Mouse (Mus musculus) gastrocnemius, postnatal 4 days (tissue): ENCODE results near the gene Zfp992. TPM values are rescaled to one million over a fixed set of nuclear protein-coding genes. Genes with fewer than 3 reads are reported as not detected.
"Not testable (repeated sequence)": the region's sequence is repeated elsewhere in the genome, so short reads cannot be mapped to it uniquely, and the experiment has no call there.

Experiments
- DNase-seq, 2 experiments: peaks; one replicate each; pipeline ENCODE4 v3.0.0; 2021 to 2022; ENCODE audit warnings: low spot score in 2 of 2, mixed read lengths in 2 of 2
- long read RNA-seq, 2 experiments: library from polyadenylated mRNA; stranded (forward); transcript quantifications; one replicate each; pipeline ENCODE4 v2.0.0; 2021
- total RNA-seq, 2 experiments: library from RNA; stranded (reverse); gene quantifications; 2 replicates each; pipeline ENCODE4 v1.2.3; 2021

Gene Zfp992
- total RNA-seq, result 1 to 10 TPM; 2.8 to 3.1 TPM
- long read RNA-seq, experiment 1, partial matches to known transcripts, result 0 of 4 reads
- long read RNA-seq, experiment 1, other reads (novel, unspliced or antisense), result 4 of 4 reads
- long read RNA-seq, experiment 2, partial matches to known transcripts, result 0 of 4 reads
- long read RNA-seq, experiment 2, other reads (novel, unspliced or antisense), result 4 of 4 reads

GRCm38 (mm10) chr4:146448950-146449349 is at the start of gene Zfp992:
Gene Zfp992, plus strand, starts transcription at chr4:146449023.
- DNase-seq, result not testable (repeated sequence)

- not testable (repeated sequence) for DNase-seq
Measured at GRCm38 (mm10) chr4:146429467-146429866, 19.4 kb upstream of the Zfp992 start.

- not testable (repeated sequence) for DNase-seq
Measured at GRCm38 (mm10) chr4:146430876-146431275, 17.9 kb upstream of the Zfp992 start.

- DNase-seq, result not testable (repeated sequence)
Measured at GRCm38 (mm10) chr4:146435539-146435938, 13.3 kb upstream of the Zfp992 start.

GRCm38 (mm10) chr4:146437256-146437655 is 11.6 kb upstream of the Zfp992 start:
- DNase-seq, result not testable (repeated sequence)

GRCm38 (mm10) chr4:146444345-146444744 is 4.5 kb upstream of the Zfp992 start:
- not testable (repeated sequence) for DNase-seq

GRCm38 (mm10) chr4:146445121-146445520 is 3.7 kb upstream of the Zfp992 start:
- not testable (repeated sequence) for DNase-seq

GRCm38 (mm10) chr4:146446135-146446534 is 2.7 kb upstream of the Zfp992 start:
- DNase-seq, result not testable (repeated sequence)

- not testable (repeated sequence) for DNase-seq
Measured at GRCm38 (mm10) chr4:146447016-146447415, 1.8 kb upstream of the Zfp992 start.

GRCm38 (mm10) chr4:146449711-146450110 is 888 bp downstream of the Zfp992 start:
- DNase-seq, result not testable (repeated sequence)

GRCm38 (mm10) chr4:146452576-146452975 is 3.8 kb downstream of the Zfp992 start:
- not testable (repeated sequence) for DNase-seq

GRCm38 (mm10) chr4:146454170-146454569 is 5.3 kb downstream of the Zfp992 start:
- not testable (repeated sequence) for DNase-seq

GRCm38 (mm10) chr4:146454896-146455295 is 6.1 kb downstream of the Zfp992 start:
- no peak for DNase-seq

- DNase-seq, result peak in 1 of 2 experiments; percentile 48
Measured at GRCm38 (mm10) chr4:146455321-146455721, 6.5 kb downstream of the Zfp992 start.

GRCm38 (mm10) chr4:146456061-146456726 is 7.4 kb downstream of the Zfp992 start:
- no peak for DNase-seq

- no peak for DNase-seq
Measured at GRCm38 (mm10) chr4:146457126-146457525, 8.3 kb downstream of the Zfp992 start.

GRCm38 (mm10) chr4:146457720-146458119 is 8.9 kb downstream of the Zfp992 start:
- no peak for DNase-seq

GRCm38 (mm10) chr4:146459822-146460221 is 11.0 kb downstream of the Zfp992 start:
- DNase-seq, result not testable (repeated sequence)

- not testable (repeated sequence) for DNase-seq
Measured at GRCm38 (mm10) chr4:146460685-146461084, 11.9 kb downstream of the Zfp992 start.

- not testable (repeated sequence) for DNase-seq
Measured at GRCm38 (mm10) chr4:146463649-146464351, 15.0 kb downstream of the Zfp992 start.

GRCm38 (mm10) chr4:146469984-146470383 is 21.2 kb downstream of the Zfp992 start:
- not testable (repeated sequence) for DNase-seq

GRCm38 (mm10) chr4:146474181-146474580 is 25.4 kb downstream of the Zfp992 start:
- not testable (repeated sequence) for DNase-seq
